Mouse (Mus musculus) embryo, embryonic 11 days (tissue): ENCODE results near the gene Scamp3.

Experiments used
- DNase-seq: peaks from one replicate; pipeline ENCODE4 v3.0.0-alpha.2; 2015

Scamp3 gene

GRCm38 (mm10) chr3:89163643-89164245, 13.5 kb upstream of the Scamp3 start:
- no peak for DNase-seq

DNA sequence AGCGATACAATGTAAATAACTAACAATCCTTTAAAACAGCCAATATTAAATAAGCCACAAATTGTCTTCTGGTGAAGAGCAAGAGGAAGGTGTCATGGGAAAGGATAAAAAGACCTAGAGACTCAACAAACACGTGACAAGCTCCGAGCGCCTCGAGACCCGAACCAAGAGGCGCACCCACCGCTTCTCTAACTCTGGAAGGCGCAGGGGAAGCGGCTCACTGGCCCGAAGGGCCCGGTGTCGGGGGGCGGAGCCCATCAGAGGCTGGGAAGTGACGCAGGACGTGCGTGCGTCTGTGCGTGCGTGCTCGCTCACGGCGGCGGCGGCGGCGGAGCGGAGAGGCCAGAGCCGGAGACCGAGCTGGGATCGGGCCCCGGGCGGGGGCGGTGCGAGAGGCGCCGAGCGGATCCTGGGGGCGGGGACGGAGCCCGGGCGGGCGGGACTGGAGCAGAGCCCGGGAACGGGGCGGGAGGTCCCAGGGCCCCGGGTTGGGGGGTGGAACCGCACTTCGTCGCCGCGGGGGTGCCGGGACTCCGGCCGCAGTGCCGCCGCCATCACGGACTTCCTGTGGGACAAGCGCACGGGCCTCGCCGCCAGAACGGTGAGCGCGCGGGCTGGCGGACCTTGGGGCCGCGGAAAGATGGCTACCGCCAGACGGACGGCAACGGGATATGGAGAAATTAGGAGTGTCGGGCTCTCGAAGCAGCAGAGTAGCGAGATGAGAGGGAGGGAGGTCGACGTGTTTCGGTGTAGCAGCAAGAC, 12.6 kb upstream of the Scamp3 start, which contains the start of gene Clk2:
Gene Clk2 (plus strand): TSS at position 290 of the 762 bp plus-strand sequence.
- peak; percentile 97 for DNase-seq

GRCm38 (mm10) chr3:89165268-89165870, 11.9 kb upstream of the Scamp3 start:
- DNase-seq: no peak

- DNase-seq: no peak
Measured at GRCm38 (mm10) chr3:89166945-89167344, 10.3 kb upstream of the Scamp3 start.

GRCm38 (mm10) chr3:89174844-89175243, 2.4 kb upstream of the Scamp3 start:
- DNase-seq: no peak

GRCm38 (mm10) chr3:89175544-89175943, 1.7 kb upstream of the Scamp3 start:
- DNase-seq: no peak

- DNase-seq: no peak
Measured at GRCm38 (mm10) chr3:89176421-89176820, 852 bp upstream of the Scamp3 start.

- no peak for DNase-seq
Measured at GRCm38 (mm10) chr3:89178107-89178385, 773 bp downstream of the Scamp3 start.

- DNase-seq: no peak
Measured at GRCm38 (mm10) chr3:89179056-89179455, 1.8 kb downstream of the Scamp3 start.

- no peak for DNase-seq
Measured at GRCm38 (mm10) chr3:89181749-89182500, 4.7 kb downstream of the Scamp3 start.

GRCm38 (mm10) chr3:89182531-89183057, 5.3 kb downstream of the Scamp3 start:
- DNase-seq: no peak

DNA sequence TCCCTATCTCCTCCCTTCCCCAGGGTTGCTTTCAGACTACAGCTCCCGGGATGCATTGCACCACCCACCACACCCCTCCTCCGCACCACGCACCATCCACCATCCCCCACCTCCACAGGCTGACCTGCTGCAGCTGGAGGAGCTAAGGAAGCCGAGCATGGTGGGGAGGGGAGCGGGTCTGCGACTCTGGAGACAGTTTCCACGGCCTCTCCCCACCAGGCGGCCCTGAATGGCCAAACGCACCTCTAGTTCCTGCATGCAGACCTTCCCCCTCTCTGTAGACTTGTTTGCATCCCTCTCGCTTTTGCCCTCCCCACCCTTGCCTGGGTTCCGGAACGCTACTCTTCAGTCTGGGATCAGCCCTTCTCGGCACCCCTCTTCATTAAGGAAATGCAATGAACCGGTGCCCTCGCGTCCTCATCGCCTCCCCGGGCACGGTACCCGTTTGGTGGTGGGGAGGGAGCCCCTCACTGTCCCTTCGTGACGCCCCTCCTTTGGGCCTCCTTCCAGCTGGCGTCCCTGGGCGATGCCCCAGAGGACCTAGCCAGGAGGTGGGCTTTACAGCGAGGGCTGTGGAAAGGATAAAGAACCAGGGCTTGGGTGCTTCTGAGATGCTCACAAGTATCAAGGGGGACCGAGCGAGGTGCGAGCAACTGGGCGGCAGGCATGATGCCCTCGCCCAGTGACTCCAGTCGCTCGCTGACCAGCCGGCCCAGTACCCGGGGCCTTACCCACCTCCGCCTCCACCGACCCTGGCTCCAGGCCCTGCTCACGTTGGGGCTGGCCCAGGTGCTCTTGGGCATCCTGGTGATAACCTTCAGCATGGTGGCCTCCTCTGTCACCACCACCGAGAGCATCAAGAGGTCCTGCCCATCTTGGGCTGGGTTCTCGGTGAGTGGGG, 6.0 kb downstream of the Scamp3 start, which contains the start of gene Fam189b:
Gene Fam189b (plus strand): TSS at position 86 of the 901 bp plus-strand sequence.
- DNase-seq: peak; percentile 92

DNA sequence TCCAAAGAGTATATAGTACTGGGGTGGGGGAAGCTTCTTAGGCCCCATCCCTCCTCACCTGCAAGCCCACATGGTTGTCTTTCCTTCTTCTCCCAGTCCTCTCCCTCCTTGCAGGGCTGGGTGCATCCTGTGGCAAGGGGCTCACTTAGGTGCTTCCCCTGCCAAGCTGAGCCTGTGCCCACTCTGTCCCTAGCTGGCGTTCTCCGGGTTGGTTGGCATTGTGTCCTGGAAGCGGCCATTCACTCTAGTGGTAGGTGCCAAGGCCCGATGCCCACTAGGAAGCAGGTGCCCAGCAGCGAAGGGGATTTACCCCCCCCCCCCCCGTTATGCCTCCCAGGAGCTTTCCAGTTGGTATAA, 6.7 kb downstream of the Scamp3 start:
- DNase-seq: no peak

DNA sequence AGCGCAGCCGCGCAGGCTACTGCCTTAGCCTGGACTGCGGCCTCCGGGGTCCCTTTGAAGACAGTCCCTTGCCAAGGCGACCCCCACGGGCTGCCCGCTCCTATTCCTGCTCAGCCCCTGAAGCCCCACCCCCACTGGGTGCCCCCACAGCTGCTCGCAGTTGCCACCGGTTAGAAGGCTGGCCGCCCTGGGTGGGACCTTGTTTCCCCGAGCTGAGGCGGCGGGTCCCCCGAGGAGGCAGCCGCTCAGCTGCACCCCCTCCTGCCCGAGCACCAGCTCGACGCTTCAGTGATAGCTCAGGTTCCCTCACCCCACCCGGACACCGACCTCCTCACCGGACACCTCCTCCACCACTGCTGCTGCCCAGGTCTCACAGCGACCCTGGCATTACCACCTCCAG, 9.9 kb downstream of the Scamp3 start:
- no peak for DNase-seq

DNA sequence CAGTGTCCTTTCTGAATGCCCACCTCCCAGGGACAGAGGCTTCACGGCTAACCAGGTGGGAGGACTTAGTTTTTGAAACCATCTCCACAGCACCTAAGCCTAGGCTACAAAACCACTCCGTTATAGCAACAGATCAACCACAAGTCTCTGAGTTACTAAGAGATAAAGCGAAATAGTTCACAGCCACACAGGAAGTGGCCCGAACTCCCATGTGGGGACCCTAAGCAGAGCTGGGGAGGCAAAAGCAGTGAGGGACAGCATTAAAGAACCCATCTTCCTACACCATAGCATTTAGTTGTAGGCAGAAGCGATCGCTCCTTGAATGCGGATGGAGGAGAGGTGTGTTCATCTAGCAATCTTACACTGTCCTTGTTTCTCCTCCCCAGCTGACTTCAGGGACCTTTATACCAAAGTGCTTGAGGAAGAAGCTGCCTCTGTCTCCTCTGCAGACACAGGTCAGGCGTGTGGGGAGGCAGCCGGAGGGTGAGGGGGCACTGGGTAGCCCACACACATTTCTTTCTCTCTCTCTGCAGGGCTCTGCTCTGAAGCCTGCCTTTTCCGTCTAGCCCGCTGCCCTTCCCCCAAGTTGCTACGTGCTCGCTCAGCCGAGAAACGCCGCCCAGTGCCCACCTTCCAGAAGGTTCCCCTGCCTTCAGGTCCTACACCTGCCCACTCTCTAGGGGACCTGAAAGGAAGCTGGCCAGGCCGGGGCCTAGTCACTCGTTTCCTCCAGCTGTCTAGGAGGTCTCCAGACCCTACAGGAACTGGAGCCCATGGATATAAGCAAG, 10.6 kb downstream of the Scamp3 start:
- no peak for DNase-seq

GRCm38 (mm10) chr3:89188478-89188875, 11.2 kb downstream of the Scamp3 start:
- DNase-seq: no peak

GRCm38 (mm10) chr3:89190436-89190835, 13.2 kb downstream of the Scamp3 start:
- no peak for DNase-seq

GRCm38 (mm10) chr3:89193351-89193750, 16.1 kb downstream of the Scamp3 start:
- no peak for DNase-seq

- DNase-seq: no peak
Measured at GRCm38 (mm10) chr3:89193853-89194252, 16.6 kb downstream of the Scamp3 start.

DNA sequence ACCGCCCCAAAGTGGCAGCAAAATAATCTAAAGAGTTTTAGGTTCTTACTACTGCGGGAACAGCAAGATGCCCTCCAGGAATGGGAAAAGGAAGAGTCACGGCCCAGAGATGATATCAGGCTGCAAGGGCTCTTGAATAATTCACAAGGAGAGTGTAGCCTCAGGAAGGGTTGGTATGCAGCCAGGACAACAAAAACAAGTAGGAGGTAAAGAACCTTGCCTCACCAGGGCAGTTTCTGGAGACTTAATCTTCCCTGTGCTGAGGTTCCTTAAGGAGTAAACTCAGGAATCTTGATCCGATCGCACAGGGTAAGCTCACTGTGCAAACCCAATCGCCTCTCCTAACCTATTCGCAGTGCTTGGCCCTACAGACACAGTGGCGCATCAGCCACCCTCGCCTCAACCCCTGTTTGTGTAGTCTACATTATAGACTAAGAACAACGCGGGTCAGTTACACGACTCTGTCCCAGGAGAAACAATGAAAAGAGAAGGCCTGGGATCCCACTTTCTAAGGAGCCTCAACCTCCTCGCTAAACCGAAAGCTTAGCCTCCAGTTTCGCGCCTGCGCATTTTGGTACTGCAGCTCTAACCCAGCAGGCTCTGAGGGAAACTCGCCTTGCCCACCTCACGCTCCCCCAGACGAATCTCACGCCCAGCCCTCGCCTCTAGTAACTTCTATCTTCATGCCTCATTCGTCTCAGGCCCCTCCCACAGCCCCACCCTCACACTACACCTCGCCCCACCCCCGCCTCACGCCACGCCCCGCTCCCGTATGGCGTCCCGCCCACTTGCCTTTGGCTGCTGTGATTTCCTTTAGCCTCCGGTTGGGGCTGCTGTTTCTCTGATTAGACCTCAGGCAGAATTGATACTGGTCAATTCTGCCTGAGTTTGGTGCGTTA, 19.0 kb downstream of the Scamp3 start:
- DNase-seq: peak; percentile 97
